Mouse (Mus musculus) heart, adult 9 months (tissue): ENCODE results near the gene Rdh13.
A peak's percentile ranks its signal among the peaks of the same experiment; 100 is the strongest.

Experiments
- DNase-seq, 2 experiments: peaks; one replicate each; pipeline ENCODE4 v3.0.0; 2022; ENCODE audit warnings: low spot score in 2 of 2

Gene Rdh13

DNA sequence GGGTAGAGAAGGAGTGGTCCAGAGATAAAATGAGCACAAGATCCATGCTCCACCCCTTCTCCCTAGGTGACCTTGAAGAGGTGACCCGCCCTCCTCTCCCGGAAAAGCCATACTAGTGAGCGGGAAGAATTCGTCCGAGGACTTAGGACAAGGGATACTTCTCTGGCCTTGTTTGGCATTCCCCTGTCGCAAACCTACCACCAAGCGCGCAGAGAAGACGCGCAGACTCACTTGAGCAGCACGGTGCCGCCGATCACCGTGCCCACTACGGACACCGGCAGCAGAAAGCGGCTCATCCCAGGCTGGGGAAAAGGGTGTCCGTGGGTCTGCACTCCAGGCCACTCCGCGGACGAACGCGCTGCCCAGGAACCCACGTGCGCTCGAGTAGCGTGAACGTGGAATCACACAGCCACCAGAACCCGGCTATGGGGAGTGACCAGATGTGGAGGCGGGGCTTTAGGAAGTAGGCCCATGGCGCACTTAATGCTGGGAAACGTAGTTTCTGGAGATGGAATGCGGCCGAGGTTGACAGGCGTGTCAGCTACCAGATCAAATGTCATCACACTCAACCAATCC lies at the start of gene Rdh13:
TSS of gene Rdh13 (minus strand) at position 434 of the 576 bp plus-strand sequence.
- DNase-seq = peak; percentile 94

DNA sequence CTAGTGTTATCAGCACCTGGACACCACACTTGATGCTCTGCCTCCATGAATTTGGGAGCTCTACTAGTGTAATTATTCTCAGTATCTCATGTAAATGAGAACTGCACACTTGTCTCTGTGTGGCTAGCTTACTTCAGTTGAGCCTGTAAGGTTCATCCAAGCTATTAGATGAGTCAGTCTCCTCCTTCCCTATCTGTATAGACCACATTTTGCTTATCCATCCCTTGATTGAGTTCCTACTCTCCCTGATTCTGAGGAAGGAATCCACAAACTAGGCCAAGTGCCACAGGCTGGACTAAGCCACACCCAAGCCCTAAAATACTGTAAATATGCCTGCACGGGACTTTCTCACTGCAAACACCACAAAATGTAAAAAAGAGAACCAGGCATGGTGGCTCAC lies 48.5 kb upstream of the Rdh13 start:
- DNase-seq = no peak

DNA sequence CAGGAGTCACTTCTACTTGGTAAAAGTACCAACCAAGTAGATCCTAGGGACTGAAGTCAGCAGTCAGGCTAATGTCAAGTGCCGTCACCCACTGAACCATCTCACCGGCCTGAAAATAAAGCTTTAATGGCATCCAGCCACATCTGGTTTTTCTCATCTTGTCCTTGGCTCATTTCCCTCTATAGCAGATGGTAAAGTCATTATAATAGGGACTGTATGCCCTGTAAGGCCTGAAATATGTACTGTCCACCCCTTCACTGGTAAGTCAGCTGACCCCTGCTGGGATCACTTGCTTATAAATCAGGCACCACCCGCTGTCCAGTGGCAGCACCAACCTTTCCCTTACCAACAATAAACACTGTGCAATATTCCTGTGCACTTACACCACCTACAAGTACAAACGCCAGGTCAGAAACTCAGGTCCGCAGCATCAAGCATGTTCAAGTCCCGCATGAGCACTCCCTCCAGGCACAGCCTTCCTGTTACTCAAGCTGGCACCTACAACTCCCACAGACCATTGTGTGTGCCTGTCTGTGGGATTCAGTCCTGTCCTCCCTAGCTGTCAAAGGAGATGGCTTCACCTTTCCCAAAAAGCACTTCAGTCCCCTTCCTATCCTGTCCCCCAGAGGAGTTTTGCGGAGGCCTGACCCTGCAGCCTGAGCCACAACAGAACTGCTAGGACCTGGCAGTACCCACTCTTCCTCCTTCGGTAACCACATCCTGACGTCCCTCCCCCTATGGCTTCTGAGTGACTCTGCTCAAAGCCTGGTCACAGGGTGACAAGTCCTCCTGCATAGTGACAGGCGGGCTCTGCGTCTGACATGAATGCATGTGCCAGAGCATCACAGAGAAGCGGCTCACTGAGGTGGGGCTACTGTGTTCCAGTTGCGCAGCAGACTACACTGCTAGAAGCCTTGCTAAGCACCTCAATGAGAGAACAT lies 47.1 kb upstream of the Rdh13 start:
- DNase-seq = peak; percentile 63 to 80

DNA sequence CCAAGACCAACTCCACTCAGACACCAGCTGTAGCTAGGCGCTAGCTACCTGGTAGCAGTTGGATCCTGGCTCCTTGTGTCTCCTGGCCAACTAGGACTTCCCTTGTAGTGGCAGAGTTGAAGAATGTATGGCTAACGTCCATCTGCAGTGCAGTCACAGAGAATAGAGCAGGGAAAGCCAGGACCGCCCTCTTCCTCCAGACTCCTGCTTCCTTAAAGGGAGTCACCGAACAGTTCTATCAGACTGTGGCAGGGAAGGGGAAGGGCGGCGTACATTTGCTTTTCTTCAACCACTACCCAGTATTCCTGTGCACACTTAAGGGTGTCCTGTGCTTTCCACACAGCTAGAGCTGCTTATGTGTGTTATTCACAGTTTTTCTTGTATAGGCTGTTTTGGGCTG lies 45.9 kb upstream of the Rdh13 start:
- DNase-seq = peak; percentile 73 to 85

DNA sequence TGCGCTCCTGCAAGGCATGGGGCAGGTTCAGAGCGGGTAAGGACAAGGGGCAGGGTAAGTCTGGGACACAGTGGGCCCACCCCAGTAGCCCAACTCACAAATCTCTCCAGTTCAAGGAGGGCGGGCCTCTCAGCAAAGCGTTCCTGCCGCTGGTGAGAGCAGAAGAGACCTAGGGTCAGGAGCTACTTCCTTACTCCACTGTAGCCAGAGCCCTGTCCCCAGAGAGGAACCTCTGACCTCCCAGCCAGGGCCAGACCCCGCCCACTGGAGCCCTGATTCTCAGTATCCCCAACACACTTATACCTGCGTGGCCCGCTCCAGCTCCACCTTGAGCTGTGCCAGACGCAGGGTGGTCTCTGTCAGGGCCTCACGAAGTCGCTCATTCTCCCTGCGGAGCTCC lies 36.8 kb upstream of the Rdh13 start:
- DNase-seq = no peak

DNA sequence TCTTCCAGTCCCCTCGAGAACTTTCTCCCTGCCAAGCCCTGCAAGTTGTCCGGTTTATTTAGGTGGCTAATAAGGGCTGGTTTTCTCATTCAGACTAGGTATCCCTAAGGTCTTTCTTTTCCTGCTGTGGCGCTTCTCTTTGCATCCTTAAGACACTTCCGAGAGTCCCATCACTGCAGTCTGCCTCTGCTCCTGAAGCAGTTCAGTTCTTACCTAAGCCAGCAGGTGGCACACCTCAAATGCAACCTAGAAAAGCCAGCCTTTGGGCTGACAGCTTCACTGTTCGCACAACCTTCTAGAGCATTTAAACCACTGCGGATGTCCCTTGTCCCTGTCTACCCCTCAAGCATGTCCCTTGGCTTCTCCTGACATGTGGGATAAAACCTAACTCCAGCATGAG lies 34.2 kb upstream of the Rdh13 start:
- no peak for DNase-seq

DNA sequence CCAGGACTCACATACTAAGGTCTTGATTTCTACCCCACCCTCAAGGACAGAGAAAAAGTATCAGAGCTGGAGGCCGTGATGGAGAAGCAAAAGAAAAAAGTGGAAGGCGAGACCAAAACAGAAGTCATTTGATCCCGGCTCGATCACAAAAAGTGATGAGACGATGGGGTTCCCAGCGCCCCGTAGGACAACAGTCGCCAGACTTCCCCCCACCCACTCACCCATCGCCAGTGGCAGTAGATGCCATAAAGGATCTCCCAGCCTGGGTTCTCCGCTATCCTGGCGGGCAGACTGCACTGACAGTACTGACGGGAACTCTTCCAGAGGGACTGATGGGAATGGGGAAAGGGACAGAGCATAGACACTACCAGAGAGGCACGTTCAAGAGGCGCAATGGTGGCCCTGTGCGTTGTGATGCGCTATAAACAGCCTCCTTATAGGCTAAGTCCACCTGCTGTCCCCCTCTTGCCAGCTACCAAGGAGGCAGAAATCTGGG lies 33.4 kb upstream of the Rdh13 start:
- no peak for DNase-seq

DNA sequence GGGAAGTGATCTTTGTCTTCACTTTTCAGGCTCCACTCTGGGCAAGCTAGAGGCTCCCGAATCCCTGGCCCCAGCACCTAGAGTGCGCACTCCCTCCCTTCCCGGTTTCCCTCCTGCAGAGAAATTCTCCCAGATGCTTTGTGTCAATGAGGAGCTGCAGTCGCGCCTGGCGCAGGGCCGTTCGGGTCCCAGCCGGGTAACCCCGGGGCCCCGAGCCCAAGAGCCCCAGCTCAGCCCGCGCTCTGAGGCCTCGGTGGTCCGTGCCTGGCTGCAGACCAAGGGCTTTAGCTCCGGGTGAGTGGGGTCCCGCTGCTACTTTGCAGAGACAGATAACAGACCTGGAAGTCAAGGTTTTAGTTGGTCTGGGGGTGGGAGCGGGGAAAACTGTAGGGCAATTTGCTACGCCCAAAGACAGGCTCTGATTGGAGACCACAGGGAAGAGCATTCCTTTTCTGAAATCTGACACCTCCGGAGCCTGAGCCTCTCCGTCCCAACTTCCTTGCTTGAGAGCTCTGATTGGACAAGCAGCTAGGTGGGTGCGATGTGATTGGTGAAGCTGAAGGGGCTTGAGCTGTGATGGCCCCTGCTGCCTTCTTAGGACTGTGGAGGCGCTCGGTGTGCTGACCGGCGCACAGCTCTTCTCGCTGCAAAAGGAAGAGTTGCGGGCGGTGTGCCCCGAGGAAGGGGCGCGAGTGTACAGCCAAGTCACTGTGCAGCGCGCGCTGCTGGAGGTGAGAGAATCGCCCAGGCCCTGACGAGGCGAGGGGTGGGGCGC lies 32.8 kb upstream of the Rdh13 start:
- peak; percentile 89 to 92 for DNase-seq

DNA sequence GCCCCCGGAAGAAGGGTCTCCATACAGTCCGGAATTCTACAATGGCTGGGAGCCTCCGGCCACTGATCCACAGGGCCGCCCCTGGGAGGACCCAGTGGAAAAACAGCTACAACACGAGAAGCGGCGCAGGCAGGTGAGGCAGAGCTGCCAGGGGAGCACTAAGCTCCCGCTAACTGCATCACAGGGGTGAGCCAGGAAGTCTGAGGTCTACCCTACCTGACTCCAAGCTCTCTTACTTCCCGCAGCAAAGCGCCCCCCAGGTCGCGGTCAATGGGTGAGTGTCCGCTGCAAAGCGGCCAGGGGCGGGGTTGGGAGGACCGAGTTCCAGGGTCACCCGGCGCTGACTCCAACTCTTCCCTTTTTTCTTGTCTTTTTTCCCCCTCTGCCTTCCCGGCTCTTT lies 28.5 kb upstream of the Rdh13 start:
- DNase-seq = no peak

DNA sequence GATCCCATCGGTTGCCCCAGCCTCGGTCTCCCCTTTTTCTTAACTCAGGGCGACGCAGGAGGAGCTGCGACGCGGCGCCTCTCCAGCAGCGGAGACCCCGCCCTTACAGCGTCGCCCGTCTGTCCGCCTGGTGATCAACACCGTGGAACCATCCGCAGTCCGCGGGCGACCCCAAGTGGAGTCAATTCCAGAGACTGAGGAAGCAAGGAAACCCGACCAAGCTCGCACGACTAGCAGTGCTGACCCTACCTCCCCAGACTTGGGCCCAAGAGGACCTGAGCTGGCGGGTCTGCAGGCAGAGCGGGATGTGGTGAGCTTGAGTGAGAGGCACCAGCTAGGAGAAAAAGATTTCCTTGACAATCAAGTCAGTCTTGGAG lies 25.7 kb upstream of the Rdh13 start:
- DNase-seq = peak; percentile 69 to 81

DNA sequence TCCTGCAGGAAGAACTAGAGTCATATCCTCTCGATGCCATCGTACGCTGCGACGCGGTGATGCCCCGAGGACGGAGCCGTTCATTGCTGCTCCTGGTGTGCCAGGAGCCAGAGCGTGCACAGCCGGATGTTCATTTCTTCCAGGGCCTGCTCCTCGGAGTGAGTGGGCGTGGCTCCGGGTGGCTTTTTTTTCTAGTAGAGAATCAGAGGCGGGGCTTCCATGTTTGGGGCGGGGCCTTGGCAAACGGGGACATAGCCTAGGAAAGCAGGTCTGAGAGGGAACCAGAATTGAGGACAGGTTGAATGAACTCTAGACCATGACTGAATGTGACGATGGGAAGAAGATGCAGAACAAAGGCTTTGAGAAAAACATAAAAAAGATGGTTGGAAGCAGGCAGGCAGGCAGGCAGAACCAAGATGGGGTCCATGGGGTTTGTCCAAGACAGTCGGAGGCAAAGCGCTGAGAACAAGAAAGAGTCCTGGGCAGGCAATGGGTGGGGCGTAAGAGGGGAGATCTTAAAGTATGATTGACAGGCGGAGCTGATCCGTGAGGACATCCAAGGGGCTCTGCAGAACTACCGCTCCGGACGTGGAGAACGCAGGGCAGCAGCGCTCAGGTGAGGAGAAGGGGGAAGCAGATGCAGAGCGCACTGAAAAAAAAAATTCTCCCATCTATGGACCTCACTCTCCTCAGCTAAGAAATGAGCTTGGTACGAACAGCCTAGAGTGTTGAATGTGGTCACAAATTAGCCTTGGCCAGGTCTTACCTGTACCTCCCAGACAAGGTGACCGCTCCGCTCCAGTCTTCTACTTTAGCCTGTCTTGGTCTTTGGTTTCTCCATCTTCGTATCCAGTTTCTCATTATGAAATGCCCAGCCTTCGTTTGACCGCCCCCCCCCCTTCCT lies 25.1 kb upstream of the Rdh13 start:
- peak; percentile 72 to 75 for DNase-seq

DNA sequence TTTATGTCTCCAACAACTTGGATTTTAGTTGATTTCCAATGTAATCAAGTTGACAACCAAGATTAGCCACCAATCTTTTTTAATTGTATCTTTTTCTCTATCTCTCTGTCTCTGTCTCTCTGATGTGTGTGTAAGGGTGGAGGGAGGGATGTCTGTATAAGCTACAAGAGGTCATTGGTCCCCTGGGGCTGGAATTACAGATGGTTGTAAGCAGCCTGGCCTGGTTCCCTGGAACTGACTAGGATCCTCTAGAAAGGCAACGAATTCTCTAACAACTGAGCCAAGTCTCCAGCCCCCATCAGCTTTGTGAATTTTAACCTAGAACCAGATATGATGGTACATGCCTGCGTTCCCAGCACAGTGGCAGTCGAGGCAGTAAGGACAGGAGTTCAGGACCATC lies 22.4 kb upstream of the Rdh13 start:
- DNase-seq = no peak

DNA sequence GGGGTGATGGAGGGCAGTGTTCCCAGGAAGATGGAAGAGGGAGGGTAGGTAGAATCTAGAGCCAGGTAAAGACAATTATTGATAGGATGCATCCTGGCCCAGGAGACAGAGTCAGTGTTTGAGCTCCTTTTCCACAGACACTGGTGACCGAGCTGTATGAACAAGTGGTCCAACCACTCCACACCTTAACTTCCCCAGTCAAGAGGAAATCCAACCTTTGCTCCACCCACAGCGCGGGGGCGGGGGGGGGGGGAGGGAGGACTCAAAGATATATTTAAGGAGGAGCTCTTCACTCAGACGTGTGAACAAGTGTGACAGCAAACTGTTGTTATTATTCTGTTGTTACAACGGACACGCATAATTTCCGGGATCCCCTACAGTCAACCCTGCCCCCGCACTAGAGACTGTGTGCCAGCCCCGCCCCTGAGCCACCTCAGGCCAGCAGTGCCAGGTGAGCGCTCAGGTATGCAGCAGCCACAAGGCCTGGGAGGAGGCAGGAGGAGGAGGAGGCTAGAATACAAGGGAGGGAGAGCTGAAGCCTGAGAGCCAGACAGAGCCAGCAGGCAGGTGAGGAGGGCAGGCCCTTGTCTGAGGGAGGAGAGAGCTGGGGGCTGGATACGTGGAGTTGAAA lies 18.9 kb upstream of the Rdh13 start:
- DNase-seq = no peak

DNA sequence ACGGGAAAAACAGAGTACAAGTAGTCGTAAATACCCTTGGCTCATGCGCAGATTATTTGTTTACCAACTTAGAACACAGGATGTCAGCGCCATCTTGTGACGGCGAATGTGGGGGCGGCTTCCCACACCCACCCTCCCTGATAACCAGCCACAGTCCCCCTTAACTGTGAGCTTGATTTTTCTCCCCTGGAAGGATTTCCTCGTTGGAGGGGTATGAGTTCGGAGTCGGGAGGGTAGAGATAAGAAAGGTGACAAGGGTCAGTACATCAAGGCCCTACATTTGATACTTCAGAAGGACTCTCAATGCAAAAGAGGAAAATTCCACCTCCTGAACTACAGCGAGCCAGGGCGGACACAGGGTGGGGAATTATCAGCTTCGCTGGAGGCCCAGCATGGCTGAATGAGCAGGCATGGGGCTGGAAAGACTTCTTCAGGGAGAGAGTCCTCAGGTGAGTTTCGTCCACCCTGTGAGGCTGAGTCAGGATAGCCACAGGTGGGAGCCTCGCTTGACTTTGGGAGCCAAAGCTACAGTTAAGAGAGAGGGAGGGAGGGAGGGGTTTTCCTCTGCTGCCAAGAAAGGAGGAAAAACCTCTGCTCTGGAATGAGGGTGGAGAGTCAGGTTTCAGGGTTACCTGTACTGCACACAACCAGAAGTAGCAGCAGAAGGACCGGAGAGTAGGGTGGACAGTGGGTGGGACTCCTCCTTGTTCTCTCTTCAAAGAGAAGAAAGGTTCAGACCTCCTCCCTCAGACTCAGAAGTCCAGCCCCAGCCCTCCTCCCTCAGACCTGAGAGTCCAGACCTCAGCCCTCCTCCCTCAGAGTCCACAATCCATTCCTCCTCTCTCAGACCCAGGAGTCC lies 15.4 kb upstream of the Rdh13 start, which contains the start of gene Eps8l1:
TSS of gene Eps8l1 (plus strand) at position 99 of the 859 bp plus-strand sequence.
- DNase-seq = no peak

DNA sequence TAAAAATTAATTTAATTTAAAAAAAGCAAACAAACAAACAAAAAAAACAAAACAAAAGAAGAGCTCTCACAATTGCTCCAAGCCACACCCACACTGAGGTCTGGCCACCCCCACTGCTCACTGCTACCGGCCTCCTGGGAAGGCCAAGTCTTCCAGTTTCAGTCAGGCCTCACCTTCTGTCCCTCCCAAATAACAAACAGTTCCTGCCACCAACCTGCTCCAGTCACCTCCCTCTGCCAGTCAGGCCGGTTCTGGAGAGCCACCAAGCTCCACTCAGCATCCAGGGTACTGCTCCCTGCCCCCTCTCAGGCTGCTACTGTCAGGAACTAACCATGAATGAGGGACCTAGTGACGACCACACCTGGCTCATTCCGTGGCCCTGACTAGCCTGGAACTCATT lies 7.2 kb upstream of the Rdh13 start:
- DNase-seq = no peak

DNA sequence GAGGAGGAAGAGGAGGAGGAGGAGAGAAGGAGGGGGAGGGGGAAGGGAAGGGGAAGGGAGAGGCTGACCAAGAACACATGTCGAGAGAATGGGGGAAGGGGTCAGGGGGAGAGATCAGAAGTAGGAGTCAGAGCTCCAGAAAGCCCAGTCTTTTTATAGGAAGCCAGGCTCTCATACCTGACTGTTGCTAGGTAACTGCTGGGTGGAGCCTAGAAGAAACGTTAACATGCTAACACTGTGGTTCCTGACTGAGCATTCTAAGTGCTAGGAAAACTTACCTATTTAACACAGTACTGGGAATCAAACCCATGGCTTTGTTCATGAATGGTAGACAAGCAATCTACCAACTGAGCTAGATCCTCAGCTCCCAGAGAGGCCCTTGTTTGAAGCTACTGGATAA lies 3.8 kb upstream of the Rdh13 start:
- no peak for DNase-seq

DNA sequence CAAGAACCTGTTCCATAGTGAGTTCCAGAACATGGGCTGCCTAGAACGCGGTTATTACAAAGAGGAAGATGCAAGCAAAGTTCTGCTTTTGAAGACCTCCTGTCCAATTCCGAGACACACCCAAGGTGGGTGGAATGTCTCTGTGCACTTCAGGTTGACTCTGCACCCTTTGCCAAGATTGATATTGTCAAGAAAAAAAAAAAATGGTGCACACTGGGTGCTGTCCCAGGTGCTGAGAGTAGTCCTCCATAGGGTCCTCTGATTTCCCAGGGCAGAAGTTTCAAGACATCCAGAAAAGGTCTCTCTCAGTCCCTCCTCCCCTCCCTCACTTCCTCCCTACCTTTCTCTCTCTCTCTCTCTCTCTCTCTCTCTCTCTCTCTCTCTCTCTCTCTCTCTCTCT lies 3.0 kb upstream of the Rdh13 start:
- DNase-seq = no peak

DNA sequence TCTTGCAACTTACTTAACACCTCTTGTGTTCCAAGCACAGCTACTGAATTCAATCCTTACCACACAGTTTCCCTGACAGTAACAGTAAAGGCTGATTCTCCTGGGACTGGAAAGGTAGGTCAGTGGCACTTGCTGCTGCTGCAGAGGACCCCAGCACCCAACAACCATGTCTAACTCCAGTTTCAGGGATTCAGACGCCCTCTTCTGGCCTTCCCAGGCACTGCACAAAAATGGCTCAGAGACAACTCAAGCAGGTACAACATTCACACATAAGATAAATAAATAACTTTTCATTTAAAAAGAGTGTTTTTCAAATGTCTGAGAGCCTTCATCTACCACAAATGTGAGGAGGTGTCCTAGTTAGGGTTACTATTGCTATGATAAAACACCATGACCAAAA lies 1.7 kb upstream of the Rdh13 start:
- no peak for DNase-seq

DNA sequence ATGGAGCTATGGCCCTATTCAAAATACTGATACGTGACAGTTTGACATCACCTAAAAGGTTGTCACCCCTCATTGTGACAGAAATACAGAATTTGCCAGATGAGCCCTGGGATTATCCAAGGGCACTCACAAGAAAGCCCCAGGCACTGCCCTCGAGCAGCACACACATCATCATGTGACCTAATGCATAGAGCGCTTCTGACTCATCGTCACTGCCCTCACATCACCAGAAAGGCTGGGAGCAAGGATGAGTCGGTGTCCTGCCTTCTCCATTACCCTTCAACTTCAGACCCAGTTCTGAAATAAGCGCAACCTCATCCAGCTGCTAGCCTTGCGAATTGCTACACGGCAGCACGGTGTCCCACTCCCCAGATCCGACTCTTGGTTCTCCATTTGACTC lies 4.9 kb downstream of the Rdh13 start:
- no peak for DNase-seq

DNA sequence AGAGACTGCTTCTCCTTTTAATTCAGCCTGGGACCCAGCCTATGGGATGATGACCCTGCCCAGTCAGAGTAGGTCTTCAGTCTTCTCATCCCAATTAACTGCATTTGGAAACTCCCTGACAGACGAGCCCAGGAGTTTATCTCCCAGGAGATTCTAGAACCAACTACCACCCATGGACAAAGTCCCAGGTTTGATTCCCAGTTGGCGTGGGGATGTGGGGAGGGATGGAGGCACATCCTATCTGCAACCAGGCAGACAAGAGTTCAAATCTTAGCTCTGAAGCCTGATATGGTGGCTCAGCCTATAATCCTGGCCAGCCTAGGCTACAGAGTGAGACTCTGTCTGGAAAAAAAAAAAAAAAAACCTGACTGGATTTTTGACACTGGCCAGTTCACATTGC lies 7.7 kb downstream of the Rdh13 start:
- DNase-seq = no peak
